Mouse (Mus musculus): ENCODE results near the gene Eef1akmt3.

The Eef1akmt3 gene

DNA sequence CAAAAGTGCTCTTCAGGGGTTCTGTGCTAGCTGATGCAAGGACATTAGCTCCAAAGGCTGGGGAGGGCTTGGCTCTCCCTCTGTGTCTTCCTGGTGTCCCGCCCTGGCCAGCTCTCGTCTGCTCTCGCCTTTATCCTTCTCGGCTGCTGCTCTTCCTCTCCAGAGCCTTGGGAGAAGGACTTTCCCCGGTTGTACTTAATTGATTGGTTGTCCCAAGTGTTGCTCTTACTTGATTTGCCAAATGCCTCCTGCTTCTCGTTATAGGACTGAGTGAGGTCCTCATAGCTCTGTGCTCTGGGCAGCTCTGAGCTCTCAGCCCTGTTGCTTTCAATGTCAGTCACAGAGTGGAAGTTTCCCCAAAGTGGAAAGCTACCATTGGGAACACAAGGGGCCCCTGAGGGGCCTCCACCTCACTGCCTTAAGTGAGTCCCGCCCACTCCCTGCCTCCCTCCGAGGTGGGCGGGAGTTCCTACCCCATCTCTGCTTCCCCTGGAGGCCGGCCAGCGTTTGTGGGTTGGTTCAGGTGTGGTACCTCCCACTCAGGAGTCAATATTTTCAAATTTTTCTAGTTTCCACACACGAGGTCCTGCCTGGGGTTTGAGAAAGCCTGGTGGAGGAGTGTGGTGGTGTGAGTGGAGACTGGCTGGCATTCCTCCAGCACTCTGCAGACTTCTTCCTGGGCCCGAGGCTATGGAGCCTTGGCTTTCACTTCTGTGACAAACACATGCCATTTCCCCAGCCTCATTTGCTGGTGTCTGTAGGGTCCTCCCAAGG, 43.8 kb downstream of the Eef1akmt3 start:
- no peak for DNase-seq

DNA sequence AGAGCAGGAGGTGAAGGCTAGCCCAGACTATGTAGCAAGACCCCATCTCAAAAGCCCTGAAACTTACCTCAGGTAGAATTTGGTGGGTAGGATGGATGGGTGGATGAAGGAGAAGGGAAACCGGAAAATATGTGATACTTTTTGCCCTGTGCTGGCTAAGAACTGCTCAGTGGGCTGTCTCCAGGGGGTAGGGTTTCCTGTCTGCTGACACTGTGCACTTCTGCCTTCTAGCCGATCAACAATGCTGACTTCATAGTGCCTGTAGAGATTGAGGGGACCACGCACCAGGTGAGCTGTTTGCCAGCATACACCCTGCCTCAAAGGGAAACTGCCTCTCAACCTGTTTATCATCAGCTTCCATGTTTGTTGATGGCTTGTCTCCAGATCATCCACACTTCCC, 47.7 kb downstream of the Eef1akmt3 start:
- DNase-seq: no peak

DNA sequence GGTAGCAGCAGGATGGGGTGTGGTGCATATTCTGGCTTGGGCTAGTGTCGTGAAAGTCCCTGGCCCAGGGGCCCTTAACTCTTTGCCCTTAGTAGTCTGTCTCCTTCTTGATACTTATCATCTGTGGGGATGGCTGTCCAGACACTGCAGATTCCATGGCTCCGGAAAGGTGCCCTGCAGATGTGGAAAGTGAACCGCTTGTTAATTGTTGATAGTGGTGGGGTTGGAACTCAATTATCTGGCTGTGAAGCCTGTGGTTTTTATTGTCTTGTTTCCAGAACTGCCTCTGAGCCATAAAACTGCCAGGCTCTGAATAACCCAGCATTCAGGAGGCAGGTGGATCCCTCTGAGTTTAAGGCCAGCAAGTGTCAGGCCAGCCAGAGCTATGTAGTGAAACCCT, 49.6 kb downstream of the Eef1akmt3 start:
- DNase-seq: no peak

DNA sequence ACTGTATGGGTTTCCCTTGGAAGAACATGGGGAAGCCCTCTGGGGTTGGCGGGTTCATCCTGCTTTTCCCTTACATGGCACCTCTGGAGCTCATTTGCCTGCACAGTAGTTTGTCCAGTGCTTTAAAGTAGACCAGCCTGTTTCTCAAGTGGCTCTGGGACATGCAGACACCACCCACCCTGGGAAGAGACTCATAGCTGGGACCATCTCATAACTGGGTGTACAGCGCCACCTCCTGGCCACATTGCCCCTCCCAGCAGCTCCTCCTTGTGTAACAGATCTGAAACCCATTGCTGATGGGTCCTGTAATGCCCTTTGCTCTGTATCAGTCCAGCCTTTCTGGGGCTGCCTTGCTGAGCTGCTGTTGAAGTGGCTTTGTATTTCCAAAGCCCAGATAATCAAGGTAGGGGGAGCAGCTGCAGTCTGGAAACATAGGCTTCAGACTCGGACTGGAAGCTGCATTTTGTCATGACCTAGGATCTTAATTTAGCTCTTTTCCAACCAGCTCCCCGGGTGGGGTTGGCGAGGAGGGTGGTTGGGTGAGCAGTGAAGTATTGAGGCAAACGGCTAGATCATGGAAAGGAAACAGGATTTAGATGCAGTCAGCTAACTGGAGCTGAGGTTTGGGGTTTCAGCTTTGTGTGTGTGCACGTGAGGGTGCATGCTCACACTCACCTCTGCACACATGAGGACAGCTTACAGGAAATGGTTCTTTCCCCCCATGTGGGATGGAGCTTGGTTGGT, 50.8 kb downstream of the Eef1akmt3 start:
- DNase-seq: peak; percentile 81

DNA sequence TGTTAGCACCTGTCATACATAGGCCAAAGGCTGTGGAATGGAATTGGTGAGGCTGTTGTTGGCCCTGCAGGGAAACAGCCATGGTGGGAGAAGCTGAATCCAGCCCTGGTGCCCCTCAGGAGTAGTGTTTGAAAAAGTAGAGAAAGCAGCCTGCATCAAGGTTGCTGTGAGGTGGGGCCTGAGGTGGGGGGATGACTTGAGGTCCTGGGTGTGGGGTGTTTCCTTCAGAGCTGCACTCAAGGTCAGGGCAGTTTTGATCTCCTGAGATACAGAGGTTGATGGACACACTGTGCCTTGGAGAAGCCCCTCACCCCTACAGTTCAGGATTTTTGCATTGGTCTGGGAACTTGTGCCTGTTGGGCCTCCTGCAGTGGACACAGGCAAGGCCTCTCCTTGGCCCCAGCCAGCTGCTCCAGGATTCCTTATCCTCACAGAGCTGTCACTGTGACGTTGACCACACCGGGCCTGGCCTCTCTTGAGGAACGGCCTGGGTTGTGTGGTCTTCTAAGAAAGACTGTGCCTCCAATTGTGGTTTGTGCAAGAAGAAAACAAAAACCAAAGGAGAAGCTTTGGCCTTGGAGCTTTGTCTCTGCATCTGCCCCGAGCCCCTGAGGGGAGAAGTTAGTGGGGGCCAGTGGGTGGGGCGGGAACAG, 52.7 kb downstream of the Eef1akmt3 start:
- DNase-seq: no peak

DNA sequence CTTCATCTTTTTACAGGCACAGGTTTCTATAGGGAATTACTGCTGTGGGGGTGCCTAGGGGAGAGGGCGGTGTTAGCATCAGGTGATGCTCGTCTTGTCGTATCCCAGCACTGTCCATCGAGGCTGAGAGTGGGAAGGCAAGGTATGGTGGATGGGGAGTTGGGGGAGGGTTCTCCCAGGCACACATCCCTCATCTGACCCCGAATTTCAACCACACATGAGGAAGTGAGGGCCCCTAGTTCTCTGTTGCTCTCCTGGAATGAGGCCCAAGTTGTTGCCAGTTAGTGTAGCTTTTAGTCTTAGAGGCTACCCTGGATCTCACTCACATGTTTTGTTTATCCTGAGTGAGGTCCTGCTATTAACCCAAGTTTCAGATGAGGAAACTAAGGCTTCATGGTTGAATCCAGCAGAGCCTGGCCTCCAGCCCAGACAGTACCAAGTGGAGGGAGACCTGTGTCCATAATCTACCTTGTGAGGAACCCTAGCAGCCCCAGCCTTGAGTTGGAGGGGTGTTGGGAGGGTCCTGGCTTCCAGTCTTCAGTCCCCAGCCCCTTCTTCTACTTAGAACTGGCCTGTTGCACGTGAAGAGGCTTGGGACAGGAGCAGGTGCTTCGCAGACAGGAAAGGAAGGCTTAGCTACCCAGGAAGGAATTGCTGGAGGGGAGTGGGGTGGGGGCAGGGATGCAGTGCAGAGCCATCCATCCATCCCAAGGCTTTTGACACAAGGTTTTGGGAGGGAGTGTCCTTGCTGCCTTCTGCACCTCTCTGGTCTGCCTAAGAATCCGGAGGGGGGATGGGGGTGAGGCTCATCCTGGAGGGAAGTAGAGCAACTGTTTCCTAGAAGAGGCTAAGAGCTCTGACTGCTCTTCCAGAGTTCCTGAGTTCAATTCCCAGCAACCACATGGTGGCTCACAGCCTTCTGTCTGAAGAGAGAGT, 53.9 kb downstream of the Eef1akmt3 start:
- no peak for DNase-seq

DNA sequence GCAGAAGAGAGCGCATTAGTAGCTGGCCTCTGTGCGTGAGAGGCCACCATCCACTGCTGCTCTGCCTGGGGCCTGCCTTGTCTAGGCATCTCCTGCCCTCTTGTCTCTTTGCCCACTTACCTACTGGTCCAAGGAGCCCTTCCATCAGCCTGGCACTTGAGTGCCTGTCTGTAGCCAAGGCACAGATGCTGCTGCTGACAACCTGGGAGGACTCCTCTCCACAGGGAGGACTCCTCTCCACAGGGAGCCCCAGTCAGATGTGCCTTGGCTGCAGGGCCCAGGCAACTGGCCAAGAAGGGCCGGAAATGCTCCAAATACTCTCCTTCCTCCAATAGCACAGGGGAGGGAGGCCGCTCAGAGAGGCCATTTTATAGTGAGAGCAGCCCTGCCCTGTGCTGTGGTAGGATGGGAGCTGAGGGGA, 54.8 kb downstream of the Eef1akmt3 start:
- peak; percentile 69 for DNase-seq

DNA sequence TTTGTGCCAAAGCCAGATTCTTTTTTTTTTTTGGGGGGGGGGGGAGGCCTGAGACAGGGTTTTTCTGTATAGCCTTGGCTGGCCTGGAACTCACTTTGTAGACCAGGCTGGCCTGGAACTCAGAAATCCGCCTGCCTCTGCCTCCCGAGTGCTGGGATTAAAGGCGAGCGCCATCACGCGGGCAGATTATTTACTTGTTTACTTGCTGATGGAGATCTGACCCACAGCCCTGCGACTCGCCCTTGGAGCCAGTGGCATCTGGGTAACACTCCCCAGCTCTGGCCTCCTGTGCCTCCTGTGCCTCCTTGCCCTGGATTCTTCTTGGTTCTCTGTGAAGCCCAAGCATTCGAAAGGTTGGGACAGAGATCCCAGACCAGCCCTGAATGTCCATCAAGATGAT, 55.7 kb downstream of the Eef1akmt3 start:
- DNase-seq: no peak

DNA sequence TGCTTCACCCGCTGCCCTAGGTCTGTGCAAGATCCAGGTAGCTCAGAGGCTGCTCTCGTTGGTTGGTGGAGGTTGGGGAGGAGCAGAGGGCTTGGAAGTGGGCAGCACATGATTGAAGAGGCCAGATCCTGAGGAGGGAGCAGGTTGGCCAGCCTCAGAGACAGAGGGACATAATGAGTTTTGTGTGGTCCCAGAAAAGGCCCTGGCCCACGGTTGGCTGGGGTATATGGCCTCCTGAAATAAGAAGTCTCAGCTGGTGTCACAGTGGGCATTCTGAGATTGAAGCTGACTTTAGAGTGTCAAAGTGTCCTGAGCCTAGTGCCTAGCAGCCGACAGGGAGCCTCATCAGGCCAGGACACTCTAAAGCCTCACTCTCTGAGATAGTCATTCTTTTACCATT, 56.2 kb downstream of the Eef1akmt3 start:
- no peak for DNase-seq

DNA sequence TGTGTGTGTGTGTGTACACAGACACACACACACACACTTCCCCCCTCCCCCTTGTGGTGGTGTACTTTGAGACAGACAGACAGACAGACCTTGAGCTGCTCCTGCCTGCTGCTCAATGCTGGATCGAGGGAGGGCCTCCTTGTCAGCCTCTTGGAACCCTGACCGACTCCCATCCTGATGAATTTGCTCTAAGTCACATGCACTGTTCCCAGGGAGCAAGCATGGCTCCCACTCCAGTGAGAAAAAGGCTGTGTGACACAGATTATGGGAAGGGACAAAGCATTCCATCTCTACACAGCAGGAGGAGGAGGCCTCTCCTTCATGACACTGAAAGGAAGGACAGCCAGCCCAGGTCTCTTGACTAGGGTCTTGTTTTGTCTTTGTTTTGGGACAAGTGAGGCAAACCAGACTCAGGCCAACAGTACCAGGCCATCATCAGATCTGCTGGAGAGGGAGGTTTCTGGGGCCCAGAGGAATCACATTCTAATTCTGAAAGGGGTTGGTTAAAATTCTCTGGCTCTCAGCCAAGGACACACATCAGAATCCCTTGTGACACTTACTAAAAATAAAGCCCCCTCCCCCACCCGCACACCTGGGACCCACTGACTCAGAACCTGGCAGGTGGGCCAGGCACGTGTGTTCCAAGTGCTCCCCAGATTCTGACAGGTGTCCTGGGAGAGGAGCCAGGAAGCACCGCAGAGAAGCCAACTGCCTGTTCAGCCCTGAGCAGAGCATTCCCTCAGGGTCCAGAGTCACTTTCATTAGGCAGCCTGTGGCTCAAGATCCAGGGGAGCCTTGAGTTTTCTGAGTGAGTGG, 56.9 kb downstream of the Eef1akmt3 start:
- DNase-seq: no peak

DNA sequence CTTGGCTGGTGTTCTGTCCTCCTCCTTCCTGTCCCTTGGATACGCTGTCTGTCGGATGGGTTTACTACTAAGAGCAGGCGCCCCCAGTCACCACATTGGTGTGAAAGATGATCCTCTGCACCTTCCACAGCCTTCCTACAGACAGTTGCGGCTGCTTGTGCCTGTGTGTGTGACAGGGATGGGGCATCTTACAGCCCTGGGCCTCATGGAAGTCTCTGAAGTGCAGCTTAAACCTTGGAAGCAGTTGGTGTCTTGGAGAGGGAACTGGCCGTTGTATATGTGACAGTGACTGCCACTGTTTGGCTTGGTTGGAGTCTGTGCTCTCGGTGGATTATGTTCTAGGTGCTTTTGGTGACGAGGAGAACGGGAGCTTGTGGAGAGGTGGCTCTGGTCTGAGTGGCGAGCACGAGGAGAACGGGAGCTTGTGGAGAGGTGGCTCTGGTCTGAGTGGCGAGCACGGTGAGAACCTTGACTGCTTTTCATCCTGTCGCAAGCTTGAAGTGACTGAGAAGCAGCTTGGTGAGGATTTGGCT, 58.1 kb downstream of the Eef1akmt3 start:
- no peak for DNase-seq

DNA sequence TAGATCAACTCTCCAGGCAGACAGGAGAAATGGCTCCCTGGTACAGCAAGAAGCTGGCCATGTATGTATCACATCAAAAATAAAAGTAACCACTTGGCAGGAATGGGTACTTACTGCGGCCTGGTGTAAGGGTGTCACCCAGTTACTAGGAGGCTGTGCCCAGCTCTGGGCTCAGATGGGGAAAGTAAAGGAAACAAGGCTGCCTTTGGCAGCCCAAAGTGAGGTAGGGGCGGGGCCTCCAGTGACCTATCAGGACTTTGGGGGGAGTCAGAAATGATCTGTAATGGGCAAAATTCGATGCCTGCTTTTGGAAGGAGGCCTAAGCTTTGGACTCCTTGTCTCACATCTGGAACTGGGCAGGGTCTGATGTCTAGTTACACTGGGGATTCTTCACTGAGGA, 59.6 kb downstream of the Eef1akmt3 start:
- no peak for DNase-seq

Data from right cerebral cortex, adult 18-20 months (tissue).